Mouse (Mus musculus) 3134 (cell line): Measurements from ENCODE around the gene Baiap2l1.

Experiments used
- DNase-seq: peaks from one replicate; pipeline ENCODE4 v3.0.0-alpha.2; 2011; ENCODE audit warnings: low spot score; ENCODE audit not compliant: insufficient read length; ENCODE audit errors: extremely low read depth

Baiap2l1 gene

DNA sequence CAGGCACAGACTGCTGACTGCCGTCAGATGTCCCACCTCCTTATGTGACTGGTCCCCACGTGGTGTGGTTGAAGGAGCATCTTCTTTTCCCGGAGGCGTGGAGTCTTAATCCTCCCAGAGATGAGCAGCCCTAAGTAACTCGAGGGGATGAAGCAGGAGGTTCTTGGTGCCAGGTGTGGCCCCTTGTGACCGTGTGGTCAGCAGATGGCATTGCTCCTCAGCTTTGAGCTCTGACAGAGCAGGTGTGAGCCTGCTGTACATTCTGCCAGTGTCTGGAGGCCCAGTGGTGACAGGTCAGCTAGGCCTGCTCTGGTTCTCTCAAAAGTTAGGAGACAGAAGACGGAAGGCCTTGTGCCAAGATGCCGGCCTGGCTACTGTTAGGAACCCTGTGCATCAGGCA, 97.4 kb downstream of the Baiap2l1 start:
- no peak for DNase-seq

DNA sequence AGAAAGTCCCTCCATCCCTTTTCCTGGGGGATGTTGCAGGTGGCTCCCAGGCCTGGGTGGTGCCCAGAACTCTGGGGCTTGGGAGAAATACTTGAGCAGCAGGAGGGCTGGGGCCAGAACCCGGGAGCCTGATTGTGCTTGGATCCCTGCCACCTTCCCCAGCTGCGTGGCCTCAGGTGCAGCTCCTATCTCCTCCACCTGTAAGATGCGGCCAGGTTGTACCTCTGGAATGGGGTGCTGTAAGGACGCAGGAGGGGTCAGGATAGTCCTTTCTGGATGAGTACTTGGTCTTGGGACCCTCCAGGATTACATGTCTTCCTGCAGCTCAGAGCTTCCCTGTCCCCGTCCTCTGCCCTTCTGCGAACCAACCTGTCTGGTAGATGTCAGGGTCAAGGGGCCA, 98.7 kb downstream of the Baiap2l1 start:
- DNase-seq: no peak

DNA sequence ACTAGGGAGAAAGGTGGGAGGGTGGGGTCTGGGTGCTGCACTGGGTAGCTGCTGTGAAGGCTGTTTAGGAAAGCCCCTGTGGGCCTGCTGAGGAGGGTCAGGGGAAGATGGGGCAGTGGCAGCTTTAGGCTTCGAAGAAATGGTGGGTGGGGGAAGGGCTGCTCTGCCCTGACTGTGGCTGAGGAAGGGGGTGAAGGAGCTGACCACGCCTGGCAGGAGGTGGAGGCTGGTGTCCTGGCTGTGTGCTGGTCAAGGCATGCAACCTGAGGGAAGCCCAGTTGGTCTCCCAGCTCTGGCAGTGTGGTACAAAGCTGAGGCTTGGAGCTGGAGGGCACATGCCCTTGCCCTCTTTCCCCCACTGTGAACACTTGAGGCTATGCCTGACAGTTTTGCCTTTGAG, 99.2 kb downstream of the Baiap2l1 start:
- no peak for DNase-seq

DNA sequence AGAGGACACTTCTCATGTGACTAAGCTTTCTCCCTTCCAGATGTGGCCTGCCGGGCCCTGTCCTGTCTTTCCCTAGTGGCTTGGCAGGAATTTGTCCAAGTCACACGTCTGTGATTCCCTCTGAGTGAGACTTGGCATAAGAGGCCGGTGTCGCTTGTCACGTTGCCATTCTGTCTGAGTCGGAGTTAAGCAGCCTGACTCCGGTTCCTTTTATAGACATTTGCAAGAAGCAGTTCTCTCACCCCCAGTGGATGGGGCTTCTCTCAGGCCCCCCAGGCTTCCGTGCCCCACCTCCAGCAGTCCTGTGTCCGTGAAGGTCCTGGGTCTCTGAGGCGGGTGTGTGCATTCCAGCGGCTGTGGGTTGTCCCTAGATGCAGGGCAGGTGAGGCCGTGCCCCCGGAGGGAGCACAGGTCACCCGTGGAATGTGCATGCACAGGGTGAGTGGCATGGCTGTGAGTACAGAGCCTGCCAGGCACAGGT, 99.7 kb downstream of the Baiap2l1 start:
- peak; percentile 71 for DNase-seq

DNA sequence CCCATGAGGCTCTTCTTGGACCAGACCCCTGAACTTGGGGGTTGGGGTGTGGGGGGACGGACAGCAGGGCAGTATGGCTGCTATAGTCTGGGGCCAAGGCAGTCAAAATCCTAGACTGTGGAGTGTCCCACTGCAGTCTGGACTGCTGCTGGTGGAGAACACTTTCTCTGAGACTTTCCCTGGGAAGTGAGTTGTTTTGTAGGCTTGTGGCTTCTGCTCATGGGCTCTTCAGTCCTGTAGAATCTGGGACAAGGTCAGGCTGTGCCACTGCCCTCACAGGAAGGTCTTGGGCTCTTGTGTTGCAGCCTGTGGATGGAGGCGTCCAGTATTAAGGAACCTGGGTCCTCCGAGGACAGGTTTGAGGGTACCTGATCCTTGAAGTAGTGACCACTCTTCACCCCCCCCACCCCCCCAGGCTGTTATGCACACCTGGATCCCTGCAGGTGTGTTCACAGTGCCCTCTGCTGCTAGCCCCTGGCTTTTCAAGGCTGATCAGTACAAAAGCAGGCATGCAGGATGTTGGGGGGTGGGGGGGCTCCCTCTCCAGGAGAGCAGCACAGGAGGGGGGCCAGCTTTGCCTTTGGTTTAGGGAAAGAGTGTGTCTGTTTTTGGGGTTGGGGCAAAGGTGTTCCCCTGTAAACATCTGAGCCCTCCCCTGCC, 100.3 kb downstream of the Baiap2l1 start:
- DNase-seq: no peak

DNA sequence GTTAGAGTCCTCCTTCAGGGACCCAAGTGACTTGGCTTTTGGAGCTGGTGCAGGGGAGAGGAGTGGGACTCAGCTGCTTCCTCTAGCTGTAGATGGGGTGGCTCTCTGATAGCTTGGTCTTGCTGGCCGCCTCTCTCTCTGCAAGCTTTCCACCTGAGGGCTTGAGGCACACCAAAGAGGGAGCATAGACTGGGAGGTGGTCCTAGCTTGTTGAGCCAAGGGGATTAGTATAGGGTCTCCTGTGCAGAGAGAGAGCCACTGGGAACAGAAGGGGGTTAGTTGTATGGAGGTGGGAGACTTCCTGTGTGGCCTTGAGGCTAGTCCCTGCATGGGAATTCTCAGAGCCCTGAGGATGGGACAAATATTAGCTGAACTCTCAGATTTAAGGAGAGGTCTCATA, 101.0 kb downstream of the Baiap2l1 start:
- no peak for DNase-seq

DNA sequence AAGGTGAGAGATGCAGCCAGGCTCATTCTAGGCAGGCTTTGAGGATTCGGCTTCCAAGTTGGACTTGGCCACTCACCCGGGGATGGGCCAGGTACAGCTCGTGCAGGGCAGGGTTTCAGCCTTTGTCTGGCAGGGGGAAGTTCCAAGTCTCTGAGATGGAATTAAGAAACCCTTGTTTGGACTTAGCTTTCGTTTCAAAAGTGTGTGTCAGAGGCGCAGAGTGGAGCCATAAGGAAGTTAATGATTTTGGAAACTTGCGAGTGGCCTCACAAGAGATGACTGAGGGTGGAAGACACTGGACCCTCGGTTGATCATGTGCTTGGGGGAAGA, 101.4 kb downstream of the Baiap2l1 start:
- DNase-seq: no peak

DNA sequence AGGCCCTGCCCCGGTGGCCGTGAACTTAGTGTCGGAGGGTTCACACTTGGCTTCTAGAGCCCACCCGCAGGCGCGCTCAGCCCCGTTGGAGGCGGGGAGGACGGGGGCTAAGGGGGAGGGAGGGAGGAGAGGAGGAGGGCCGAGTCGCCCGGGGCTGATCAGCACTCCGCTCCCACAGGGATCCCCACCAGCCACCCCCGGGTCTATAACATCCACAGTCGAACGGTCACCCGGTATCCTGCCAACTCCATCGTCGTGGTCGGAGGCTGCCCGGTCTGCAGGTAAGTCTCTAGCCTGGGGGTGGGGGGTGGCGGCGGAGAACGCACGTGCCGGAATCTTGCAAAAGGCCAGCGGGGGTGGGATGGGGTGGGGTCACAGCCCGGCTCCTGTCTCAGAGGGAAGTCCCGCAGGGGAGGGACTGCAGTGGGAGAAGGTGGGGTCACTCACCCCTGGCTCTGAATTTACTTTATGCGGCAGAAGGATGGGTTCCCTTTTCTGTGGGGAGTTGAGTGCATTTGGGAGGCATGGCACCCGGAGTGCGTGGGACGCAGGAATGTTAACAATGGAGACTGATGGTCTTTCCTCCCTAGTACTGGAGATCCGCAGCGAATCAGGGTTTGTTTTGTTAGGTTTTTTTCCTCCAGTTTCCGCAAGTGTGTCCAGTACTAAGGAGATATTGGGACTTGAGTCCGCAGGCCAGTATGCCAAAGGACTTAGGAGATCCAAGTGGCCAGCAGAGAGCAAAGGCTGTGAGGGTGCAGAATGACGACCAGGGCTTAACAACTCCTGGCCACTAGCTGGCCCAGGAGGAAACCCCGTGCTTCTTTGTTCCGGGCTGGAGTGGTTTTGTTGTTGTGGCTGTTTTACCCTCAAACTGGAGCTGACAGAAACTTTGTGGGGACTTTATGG, 102.0 kb downstream of the Baiap2l1 start:
- DNase-seq: peak; percentile 69

DNA sequence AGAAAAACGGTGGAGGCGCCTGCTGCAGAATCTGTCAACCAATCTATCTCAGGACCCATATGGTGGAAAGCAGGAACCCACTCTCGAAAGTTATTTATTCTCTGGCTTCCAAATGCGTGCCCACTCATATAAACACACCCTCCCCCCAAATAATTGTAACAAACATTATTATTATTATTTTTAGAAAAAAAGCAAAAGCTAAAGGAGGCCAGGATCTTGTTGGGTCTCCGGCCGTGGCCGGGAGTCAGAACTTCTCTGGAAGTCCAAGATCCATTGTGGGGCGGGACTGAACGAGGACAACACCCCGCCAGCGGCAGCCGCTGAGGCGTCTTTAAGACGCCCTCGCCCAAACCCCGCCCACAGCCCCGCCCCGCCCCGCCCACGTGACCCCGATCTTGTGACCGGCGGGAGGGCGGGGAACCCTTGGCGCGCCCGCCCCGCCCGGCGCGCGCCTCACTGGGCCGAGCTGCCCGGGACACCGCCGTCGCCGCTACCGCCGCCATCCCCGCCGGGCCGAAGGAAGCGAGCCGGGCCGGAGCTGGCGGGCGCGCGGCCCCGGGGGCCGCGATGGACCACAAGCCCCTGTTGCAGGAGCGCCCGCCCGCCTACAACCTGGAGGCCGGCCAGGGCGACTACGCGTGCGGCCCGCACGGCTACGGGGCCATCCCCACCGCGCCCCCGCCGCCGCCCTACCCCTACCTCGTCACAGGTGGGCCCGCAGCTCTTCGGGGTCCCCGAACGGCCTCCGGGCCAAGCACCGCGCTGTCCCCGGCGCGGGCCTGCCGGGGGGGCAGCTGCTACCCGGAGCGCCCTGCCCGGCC, 102.9 kb downstream of the Baiap2l1 start:
- peak; percentile 89 for DNase-seq

DNA sequence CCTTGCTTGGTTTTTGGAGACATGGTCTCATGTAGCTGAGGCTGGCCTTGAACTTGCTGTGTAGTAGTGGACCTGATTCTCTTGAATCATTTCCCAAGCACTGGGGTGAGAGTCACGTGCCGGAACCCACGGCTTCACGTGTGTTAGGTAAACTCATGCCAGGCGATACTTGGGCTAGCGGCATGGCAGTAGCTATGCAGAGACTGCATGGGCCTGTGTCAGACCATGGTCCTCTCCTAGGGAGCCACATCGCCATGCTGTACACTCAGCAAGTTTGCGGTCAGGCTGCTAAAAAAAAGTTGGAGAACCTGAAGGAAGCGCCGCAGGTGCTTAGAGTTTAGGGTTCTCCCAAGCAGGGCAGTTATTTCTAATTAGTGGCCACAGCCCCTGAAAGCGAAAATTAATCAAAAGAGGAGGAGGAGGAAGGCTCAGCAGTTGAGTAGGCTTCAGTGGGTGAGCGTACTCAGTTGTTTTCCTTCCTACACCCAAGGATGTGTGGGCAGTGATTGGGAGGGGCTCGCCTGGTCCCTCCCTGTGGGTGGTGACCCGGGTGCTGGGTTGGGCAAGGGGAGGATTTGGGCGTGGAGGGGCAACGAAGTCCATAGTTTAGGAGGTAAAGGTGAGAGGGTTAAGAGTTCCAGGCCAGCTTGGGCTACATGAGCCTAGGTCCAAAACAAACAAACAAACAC, 103.6 kb downstream of the Baiap2l1 start:
- DNase-seq: peak; percentile 82

DNA sequence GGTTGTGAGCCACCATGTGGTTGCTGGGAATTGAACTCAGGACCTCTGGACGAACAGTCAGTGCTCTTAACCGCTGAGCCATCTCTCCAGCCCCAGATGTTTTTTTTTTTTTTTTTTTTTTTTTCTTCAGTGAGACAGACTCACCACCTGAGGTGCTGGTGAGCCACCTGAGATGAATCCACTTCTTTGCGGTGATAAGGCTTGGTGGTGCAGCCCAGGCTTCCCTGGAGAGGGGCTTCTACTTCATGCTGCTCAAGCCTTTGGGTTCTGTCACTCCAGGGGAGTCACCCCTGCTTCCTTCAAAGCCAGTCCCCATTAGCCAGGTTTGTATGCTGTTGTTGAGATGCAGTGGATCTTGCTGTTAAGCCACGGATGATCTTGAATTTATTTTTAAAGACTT, 104.7 kb downstream of the Baiap2l1 start:
- no peak for DNase-seq

DNA sequence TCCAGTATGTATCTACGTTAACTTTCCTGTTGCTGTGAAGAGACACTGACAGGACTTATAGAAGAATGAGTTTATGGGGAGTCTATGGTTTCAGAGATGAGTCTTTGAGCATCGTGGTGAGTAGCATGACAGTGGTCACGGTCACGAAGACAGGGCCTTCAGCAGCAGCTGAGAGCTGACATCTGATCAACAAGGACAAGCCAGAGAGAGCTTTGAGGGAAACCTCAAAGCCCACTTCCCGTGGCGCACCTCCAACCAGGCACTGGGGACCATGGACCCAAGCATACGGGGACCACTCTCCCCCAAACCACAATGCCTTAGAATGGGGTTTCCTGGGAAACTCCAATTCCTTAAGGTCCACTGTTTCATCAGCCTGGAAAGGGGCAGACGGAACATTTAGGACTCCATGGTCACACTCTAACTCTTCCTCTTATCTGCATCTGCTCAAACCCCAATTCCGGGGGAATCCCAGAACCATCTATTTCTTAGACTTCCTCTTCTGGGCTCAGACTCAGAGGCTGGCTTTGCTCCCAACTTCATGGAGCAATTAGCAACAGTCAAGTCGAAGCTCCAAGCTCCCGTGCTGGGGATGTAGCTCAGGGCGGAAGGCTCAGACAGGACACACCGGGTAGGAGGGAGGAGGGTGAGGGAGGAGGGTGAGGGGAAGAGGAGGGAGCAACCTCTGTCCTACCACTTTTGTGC, 105.9 kb downstream of the Baiap2l1 start:
- no peak for DNase-seq

DNA sequence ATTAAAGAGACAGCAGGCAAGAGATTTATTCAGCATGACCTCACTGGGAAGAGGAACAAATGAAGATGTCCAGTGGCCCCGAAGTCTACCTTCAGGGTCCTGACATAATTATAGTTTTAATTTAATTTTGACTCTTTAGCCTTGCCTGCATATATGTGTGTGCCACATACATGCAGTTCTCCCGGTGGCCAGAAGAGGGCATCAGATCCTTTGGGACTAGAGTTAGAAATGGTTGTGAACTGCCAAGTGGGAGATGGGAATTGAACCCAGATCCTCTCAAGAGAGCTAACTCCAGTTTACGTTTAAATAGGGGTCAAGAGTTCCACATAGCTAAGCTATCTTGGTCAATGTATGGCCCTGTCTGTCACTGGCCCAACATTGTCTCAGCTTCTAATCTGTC, 108.0 kb downstream of the Baiap2l1 start:
- DNase-seq: no peak

DNA sequence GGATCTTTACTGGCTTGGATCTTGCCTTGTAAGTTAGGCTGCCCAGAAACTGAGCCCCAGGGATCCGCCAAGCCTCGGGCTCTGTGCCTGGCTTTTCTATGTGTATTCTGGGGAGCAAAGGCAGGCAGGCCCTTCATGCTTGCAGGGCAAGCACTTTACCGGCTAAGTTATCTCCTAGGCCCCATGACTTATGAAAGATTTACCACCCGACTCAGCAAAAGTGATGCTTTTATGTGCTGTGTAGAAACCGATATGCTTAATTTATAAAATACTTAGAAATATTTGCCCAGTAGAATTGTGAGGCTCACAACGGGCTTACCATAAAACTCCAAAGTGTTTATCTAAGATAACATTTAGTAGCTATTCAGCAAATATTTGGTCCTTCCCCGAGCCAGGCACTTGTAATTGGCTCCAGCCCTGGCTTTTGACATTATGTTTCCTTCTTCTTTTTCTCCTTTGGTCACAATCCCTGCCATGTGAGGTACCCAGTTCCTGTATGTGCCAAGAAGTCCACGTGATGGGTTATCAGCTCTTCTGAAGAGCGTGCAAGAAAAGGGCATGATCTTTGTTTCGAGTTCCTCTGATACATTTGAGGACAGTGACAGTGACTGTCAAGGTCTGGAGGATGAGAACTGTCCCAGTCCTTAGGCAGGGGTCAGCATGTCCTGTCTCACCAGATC, 109.9 kb downstream of the Baiap2l1 start:
- no peak for DNase-seq

DNA sequence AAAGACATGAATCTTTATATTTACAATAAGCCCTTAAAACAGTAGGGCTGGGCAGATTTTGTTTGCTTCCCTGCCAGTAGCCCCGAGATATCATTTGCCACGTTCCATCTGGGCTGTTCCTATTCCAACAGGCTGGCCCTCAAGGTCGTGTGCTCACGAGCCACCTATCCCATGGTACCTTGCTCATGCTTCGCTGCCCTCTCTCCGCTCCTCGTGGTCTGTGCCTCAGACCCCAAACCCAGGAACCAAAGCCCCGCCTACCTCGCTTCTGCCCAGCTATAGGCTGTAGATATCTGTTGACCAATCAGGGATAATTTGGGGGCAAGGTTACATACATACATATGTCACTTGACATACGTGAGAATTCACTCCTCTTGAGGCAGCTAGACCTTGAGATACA, 110.6 kb downstream of the Baiap2l1 start:
- DNase-seq: no peak

DNA sequence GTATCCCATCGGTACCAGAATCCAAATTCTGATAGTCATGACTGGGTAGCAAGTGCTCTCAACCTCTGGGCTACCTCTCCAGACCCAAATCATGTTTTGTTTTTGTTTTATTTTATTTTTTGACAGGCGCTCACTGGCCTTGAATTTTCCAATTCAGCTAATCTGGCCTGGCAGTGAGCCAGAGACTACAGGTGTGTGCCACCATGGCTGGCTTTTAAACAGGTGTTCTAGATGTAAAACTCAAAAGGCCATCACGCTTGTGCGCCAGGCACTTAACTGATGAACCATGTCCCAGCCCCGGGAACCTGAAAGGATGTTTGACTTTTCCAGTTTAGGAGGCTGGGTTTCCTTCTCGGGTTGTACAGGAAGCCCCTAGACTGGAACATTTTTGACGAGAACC, 111.2 kb downstream of the Baiap2l1 start:
- no peak for DNase-seq

DNA sequence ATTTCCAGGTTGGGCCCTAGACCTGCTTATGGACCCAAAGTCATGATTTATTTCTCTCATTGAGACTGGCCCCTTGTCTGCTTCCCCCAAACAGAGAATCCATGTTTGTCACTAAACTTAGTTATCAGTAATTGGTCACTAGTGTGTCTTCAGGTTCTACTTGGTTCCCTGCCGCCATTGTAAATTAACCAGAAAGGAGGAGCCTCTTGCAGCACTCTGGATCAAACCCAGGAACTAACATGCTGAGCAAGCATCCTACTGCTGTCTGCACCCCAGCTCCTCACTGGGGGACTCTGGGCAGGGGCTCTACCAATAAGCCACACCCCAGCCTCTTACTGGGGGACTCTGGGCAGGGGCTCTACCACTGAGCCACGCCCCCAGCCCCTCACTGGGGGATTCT, 112.3 kb downstream of the Baiap2l1 start:
- DNase-seq: no peak

DNA sequence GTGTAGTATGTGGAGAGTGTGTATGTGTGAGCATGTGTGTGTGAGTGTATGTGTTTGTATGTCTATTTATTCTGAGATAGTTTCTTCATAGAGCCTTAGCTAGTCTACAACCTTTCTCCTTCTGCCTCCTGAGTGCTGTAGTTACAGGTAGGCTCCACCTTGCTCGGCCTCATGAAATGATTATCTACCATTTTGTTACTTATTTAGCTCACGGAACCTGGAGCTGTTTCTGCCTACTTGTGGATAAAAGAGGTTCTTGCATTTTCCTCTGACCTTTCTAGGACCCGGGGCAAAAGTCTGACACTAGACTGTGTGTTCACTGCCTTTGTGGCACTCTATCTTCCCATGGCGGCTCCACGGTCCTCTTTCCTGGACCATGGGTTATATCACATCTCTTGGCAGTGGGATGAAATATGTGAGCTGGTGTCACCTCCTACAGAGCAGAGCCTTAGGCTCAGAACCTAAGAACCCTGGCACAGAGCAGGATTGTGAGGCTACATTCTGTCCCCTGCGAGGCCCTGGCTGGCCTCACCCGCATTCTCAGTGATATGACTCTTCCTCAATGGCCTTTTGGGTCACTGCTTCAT, 113.9 kb downstream of the Baiap2l1 start, which contains the start of gene Bri3:
Bri3 (plus strand) TSS at position 537 of the 587 bp plus-strand sequence.
- DNase-seq: no peak

DNA sequence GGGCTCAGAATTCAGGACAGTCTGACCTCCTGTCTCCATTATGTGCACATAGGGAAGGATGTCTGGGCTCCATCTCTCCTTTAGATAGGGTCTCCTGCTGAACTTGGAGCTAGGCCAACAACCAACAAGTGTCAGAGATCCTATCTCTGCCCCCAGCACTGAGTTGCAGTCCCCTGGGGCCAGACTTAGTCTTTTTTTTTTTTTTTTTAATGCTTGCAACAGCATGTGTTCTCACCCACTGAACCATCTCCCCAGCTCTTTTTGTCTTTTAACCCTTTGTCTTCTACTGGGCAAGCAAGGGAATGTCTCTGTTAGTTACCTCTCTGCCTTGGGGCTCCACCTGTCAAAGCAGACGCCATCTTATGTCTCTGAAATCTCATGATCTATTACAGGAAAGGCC, 118.9 kb downstream of the Baiap2l1 start:
- DNase-seq: no peak
